Mouse (Mus musculus): Measurements from ENCODE around the gene Tbrg1. TPM values are rescaled to one million over a fixed set of nuclear protein-coding genes. Genes with fewer than 3 reads are reported as not detected.
A peak's percentile ranks its signal among the peaks of the same experiment; 100 is the strongest.

Gene Tbrg1
- polyA plus RNA-seq, 1 experiment = 22.2 TPM

DNA sequence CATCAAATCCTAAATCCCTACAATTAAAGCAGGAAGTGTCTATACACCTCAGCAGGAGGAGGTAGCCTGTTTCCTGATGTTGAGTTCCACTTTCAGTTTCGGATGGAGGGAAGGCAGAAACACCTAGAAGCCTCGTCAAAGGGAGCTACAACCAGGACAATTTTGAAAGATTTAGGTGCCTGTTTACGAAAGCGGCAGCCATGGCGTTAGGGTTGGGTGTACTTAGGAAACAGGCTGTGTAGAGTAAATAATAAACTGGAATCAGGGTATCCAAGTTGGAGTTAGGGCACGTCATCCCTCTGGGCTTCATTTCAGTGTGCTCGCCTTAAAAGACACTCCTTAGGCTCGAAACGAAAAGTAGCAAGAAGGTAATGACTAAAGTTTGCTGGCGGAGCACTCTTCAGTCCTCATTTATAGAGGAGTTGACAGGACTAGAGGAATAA lies 652 bp downstream of the Tbrg1 start:
- peaks cover 3% of the 10 kb centered on the region; the same call in 1 of the 2 replicates for H3K4me1 ChIP-seq (ENCODE audit: control insufficient read depth, insufficient read depth, insufficient read length)
- TF ChIP-seq POLR2A (IDR thresholded peaks at IDR 0.05; ENCODE audit: low read depth, low read length) = no peak
- TF ChIP-seq CTCF (IDR thresholded peaks at IDR 0.05; ENCODE audit: extremely low read depth, insufficient read depth, insufficient read length, insufficient replicate concordance) = no peak
- H3K27ac ChIP-seq (ENCODE audit: insufficient read depth, low read length) = peak overlapping the region; percentile 91
- peak; percentile 9 to 56 for DNase-seq (ENCODE audit: low read depth in 1 of 2, low spot score in 2 of 2)
- WGBS = under 1% methylated on average over 10 of the region's 10 CpGs
- H3K27me3 ChIP-seq (ENCODE audit: control insufficient read depth, insufficient read depth, low read length) = no peaks in the 10 kb centered on the region
- H3K4me3 ChIP-seq (ENCODE audit: extremely low read depth, insufficient read depth, insufficient read length) = peak overlapping the region; percentile 83
- H3K36me3 ChIP-seq (ENCODE audit: control insufficient read depth, insufficient read depth, low read length) = peaks cover 15% of the 10 kb centered on the region

DNA sequence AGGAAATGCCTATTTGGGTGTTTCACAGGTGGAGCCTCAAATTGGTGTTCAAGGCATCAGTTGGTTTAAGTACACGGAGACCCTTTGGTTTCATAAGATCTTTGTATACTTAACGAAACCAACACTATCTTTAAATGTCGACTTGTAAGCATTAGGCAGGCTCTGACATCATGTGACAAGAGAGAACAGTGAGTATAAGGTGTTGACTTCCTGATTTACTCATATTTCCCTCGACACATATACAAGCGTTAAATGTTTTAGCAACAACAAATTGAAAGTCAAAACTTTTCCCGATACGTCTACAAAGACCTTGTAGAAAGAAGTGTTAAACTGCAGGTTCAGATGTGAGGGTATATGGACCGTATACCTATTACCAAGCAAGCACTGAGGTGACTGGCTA lies 1.2 kb downstream of the Tbrg1 start:
- H3K27ac ChIP-seq (ENCODE audit: insufficient read depth, low read length) = no peak overlapping the region
- 16% methylated on average over 8 of the region's 8 CpGs for WGBS
- no peaks in the 10 kb centered on the region for H3K27me3 ChIP-seq (ENCODE audit: control insufficient read depth, insufficient read depth, low read length)
- peak in 1 of 2 experiments; percentile 21 for DNase-seq (ENCODE audit: low read depth in 1 of 2, low spot score in 2 of 2)
- H3K4me3 ChIP-seq (ENCODE audit: extremely low read depth, insufficient read depth, insufficient read length) = peak overlapping the region; percentile 32
- no peak for TF ChIP-seq CTCF (IDR thresholded peaks at IDR 0.05; ENCODE audit: extremely low read depth, insufficient read depth, insufficient read length, insufficient replicate concordance)
- no peak for TF ChIP-seq POLR2A (IDR thresholded peaks at IDR 0.05; ENCODE audit: low read depth, low read length)
- peaks cover 15% of the 10 kb centered on the region for H3K36me3 ChIP-seq (ENCODE audit: control insufficient read depth, insufficient read depth, low read length)
- peaks cover 3% of the 10 kb centered on the region; the same call in 1 of the 2 replicates for H3K4me1 ChIP-seq (ENCODE audit: control insufficient read depth, insufficient read depth, insufficient read length)

DNA sequence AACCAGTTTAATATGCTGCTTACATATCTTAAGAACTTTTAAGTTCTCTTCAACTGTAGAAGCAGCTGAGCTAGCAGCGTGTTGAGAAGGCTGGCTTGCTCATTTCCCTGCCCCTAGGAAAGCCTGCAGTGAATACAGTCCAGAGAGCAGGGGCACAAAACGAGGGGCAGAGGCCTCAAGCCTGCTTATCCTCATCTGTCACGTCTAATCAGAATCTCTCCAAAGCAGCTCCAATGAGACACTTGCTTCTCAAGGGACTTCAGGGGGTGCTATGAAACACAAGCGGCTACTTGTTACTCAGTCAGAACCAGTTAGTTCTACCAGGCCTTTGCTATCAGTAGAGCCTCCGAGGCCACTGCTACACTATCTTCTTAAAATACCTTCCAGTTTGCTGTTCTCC lies 3.3 kb downstream of the Tbrg1 start:
- Histone ChIP-seq H3K27me3 (ENCODE audit: control insufficient read depth, insufficient read depth, low read length) (no peaks in the 10 kb centered on the region), H3K27ac (ENCODE audit: insufficient read depth, low read length) (no peak overlapping the region), H3K4me3 (ENCODE audit: extremely low read depth, insufficient read depth, insufficient read length) (no peak overlapping the region), H3K36me3 (ENCODE audit: control insufficient read depth, insufficient read depth, low read length) (peaks cover 28% of the 10 kb centered on the region), H3K4me1 (ENCODE audit: control insufficient read depth, insufficient read depth, insufficient read length) (peaks cover 3% of the 10 kb centered on the region; the same call in 1 of the 2 replicates)
- TF ChIP-seq POLR2A (IDR thresholded peaks at IDR 0.05; ENCODE audit: low read depth, low read length) (no peak), CTCF (IDR thresholded peaks at IDR 0.05; ENCODE audit: extremely low read depth, insufficient read depth, insufficient read length, insufficient replicate concordance) (no peak)
- no peak for DNase-seq (ENCODE audit: low read depth in 1 of 2, low spot score in 2 of 2)
- WGBS = 93% methylated on average over 5 of the region's 5 CpGs

DNA sequence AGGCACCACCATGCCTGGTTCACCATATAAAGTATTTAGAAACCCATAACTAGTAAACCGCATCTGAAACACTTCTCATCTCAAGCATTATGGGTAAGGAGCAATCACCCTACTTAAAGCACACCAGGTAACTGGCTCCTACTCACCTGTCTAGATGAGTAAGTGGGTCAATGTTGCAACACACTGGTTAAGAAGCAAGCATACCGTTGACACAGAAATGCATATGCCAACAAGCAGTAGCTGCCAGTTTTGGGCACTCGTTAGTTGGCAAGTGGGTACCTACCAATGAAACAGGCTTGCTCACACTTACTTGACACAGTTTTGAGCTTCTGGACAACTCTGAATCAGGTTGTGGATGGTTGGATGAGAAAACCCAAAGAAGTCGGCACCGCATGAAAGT lies 6.5 kb downstream of the Tbrg1 start:
- Histone ChIP-seq H3K4me1 (ENCODE audit: control insufficient read depth, insufficient read depth, insufficient read length) (no peaks in the 10 kb centered on the region), H3K4me3 (ENCODE audit: extremely low read depth, insufficient read depth, insufficient read length) (no peak overlapping the region), H3K27ac (ENCODE audit: insufficient read depth, low read length) (no peak overlapping the region), H3K36me3 (ENCODE audit: control insufficient read depth, insufficient read depth, low read length) (peaks cover 38% of the 10 kb centered on the region), H3K27me3 (ENCODE audit: control insufficient read depth, insufficient read depth, low read length) (no peaks in the 10 kb centered on the region)
- WGBS = 96% methylated on average over 5 of the region's 5 CpGs
- DNase-seq (ENCODE audit: low read depth in 1 of 2, low spot score in 2 of 2) = no peak
- TF ChIP-seq CTCF (IDR thresholded peaks at IDR 0.05; ENCODE audit: extremely low read depth, insufficient read depth, insufficient read length, insufficient replicate concordance) (no peak), POLR2A (IDR thresholded peaks at IDR 0.05; ENCODE audit: low read depth, low read length) (no peak)

DNA sequence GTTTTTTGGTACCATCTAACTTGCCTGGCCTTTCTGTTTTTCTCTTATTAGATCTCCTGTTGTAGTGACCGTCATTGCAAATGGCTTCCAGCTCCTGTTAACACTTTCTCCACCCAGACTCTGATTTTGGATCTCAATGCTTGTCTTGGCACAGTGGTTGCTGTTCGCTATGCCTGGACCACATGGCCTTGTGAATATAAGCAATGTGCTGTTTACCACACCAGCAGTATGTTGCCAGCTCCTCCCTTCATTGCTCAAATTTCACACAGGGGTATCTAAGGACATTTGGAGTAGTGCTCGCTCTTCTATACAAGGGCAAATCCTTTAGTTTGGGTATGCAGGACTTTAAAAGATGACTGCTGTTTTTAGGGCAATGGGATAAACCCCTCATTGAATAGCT lies 10.9 kb downstream of the Tbrg1 start:
- no peak overlapping the region for H3K4me3 ChIP-seq (ENCODE audit: extremely low read depth, insufficient read depth, insufficient read length)
- H3K4me1 ChIP-seq (ENCODE audit: control insufficient read depth, insufficient read depth, insufficient read length) = no peaks in the 10 kb centered on the region
- DNase-seq (ENCODE audit: low read depth in 1 of 2, low spot score in 2 of 2) = no peak
- 91% methylated on average over 3 of the region's 3 CpGs for WGBS
- H3K27me3 ChIP-seq (ENCODE audit: control insufficient read depth, insufficient read depth, low read length) = no peaks in the 10 kb centered on the region
- TF ChIP-seq CTCF (IDR thresholded peaks at IDR 0.05; ENCODE audit: extremely low read depth, insufficient read depth, insufficient read length, insufficient replicate concordance) (no peak), POLR2A (IDR thresholded peaks at IDR 0.05; ENCODE audit: low read depth, low read length) (no peak)
- no peak overlapping the region for H3K27ac ChIP-seq (ENCODE audit: insufficient read depth, low read length)
- peaks cover 25% of the 10 kb centered on the region for H3K36me3 ChIP-seq (ENCODE audit: control insufficient read depth, insufficient read depth, low read length)

DNA sequence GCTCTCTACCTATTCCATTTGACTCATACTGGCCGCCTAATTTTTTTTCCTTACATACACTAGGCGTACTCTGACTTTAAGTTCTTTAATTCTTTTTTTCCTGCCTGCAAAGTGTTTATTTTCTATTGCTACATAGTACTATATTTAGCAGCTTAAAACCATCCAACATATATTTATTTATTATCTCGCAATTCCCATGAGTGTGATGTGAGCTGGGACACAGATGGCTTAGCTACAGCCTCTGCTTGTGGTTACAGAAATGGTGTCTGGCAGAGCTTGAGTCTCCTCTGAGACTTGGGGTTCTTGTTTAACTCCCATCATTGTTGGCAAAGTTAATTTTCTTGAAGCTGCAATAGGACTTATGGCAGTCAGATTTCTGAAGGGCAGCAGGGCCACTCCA lies 18.4 kb downstream of the Tbrg1 start:
- Histone ChIP-seq H3K27ac (ENCODE audit: insufficient read depth, low read length) (no peak overlapping the region), H3K27me3 (ENCODE audit: control insufficient read depth, insufficient read depth, low read length) (no peaks in the 10 kb centered on the region), H3K4me1 (ENCODE audit: control insufficient read depth, insufficient read depth, insufficient read length) (no peaks in the 10 kb centered on the region), H3K4me3 (ENCODE audit: extremely low read depth, insufficient read depth, insufficient read length) (no peak overlapping the region), H3K36me3 (ENCODE audit: control insufficient read depth, insufficient read depth, low read length) (peaks cover 1% of the 10 kb centered on the region; the same call in 1 of the 2 replicates)
- WGBS = 90% methylated on average over 3 of the region's 3 CpGs
- no peak for DNase-seq (ENCODE audit: low read depth in 1 of 2, low spot score in 2 of 2)
- TF ChIP-seq POLR2A (IDR thresholded peaks at IDR 0.05; ENCODE audit: low read depth, low read length) (no peak), CTCF (IDR thresholded peaks at IDR 0.05; ENCODE audit: extremely low read depth, insufficient read depth, insufficient read length, insufficient replicate concordance) (no peak)

DNA sequence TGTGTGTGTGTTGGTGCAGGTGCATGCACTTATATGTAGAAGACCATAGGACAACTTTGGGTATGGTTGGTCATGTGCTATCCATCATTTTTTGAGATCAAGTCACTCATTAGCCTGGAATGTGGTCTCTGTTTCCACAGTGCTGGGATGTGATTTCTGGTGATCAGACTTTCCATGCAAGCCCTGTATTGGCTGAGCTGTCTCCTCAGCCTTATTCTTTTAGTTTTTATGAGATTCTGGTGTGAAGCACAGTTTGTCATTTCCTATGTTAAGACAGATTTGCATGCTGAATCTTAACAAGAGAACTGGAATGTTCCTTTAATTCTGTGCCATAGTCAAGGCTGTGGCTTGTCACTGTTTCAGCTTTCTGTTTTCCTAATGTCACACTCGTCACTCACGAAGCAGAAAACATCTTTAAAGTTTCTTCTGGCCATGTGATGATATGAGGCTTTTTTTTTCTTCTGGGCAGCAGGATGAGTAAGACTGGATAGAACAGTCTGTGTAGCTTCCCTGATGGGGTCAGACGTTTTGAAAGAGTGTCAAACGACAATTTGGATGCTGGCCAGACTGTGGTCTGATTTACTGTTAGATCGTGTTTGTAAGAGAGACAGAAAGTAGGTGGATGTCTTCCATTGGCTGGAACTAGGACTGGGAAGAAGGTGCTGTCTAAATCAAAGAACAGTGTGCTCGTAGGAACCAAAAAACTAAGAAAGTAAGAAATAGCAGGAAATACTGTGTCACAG lies 20.1 kb downstream of the Tbrg1 start:
- no peak for DNase-seq (ENCODE audit: low read depth in 1 of 2, low spot score in 2 of 2)
- Histone ChIP-seq H3K4me3 (ENCODE audit: extremely low read depth, insufficient read depth, insufficient read length) (no peak overlapping the region), H3K36me3 (ENCODE audit: control insufficient read depth, insufficient read depth, low read length) (no peaks in the 10 kb centered on the region), H3K27me3 (ENCODE audit: control insufficient read depth, insufficient read depth, low read length) (no peaks in the 10 kb centered on the region), H3K4me1 (ENCODE audit: control insufficient read depth, insufficient read depth, insufficient read length) (no peaks in the 10 kb centered on the region), H3K27ac (ENCODE audit: insufficient read depth, low read length) (no peak overlapping the region)
- no peak for TF ChIP-seq CTCF (IDR thresholded peaks at IDR 0.05; ENCODE audit: extremely low read depth, insufficient read depth, insufficient read length, insufficient replicate concordance)
- no peak for TF ChIP-seq POLR2A (IDR thresholded peaks at IDR 0.05; ENCODE audit: low read depth, low read length)
- WGBS = 58% methylated on average over 6 of the region's 6 CpGs
